Mouse (Mus musculus) thymus, postnatal 0 days (tissue): ENCODE measurements around the gene L3mbtl4. TPM values are rescaled to one million over a fixed set of nuclear protein-coding genes. Genes with fewer than 3 reads are reported as not detected.

Source experiments
- DNase-seq: peaks from one replicate; pipeline ENCODE4 v3.0.0-alpha.2; 2015; ENCODE audit warnings: low spot score
- polyA plus RNA-seq: library from polyadenylated mRNA; unstranded; fragments of >200 nt; fragmentation: Nextera tagmentation; extraction: Ambion mirVana; gene quantifications from 2 replicates; pipeline ENCODE4 v1.2.1, GENCODE M21; 2015

L3mbtl4 gene
- polyA plus RNA-seq, 1 experiment from 2014 or later = not detected

- no peak for DNase-seq
Observed at GRCm38 (mm10) chr17:68631396-68631795, 357.8 kb downstream of the L3mbtl4 start.

GRCm38 (mm10) chr17:68640187-68640586 is 366.6 kb downstream of the L3mbtl4 start:
- DNase-seq = no peak

- DNase-seq = no peak
Observed at GRCm38 (mm10) chr17:68642521-68643088, 369.0 kb downstream of the L3mbtl4 start.

GRCm38 (mm10) chr17:68666528-68666927 is 392.9 kb downstream of the L3mbtl4 start:
- no peak for DNase-seq

- no peak for DNase-seq
Observed at GRCm38 (mm10) chr17:68672088-68672504, 398.5 kb downstream of the L3mbtl4 start.

- no peak for DNase-seq
Observed at GRCm38 (mm10) chr17:68710701-68711100, 437.1 kb downstream of the L3mbtl4 start.

GRCm38 (mm10) chr17:68711350-68711749 is 437.8 kb downstream of the L3mbtl4 start:
- DNase-seq = no peak

- no peak for DNase-seq
Observed at GRCm38 (mm10) chr17:68748296-68748695, 474.7 kb downstream of the L3mbtl4 start.

- DNase-seq = no peak
Observed at GRCm38 (mm10) chr17:68750513-68750912, 476.9 kb downstream of the L3mbtl4 start.

GRCm38 (mm10) chr17:68753112-68753511 is 479.5 kb downstream of the L3mbtl4 start:
- no peak for DNase-seq

- DNase-seq = no peak
Observed at GRCm38 (mm10) chr17:68754789-68755188, 481.2 kb downstream of the L3mbtl4 start.

GRCm38 (mm10) chr17:68758428-68758827 is 484.8 kb downstream of the L3mbtl4 start:
- DNase-seq = no peak

GRCm38 (mm10) chr17:68758936-68759335 is 485.3 kb downstream of the L3mbtl4 start:
- no peak for DNase-seq

- no peak for DNase-seq
Observed at GRCm38 (mm10) chr17:68759978-68760377, 486.4 kb downstream of the L3mbtl4 start.

GRCm38 (mm10) chr17:68764329-68764880 is 490.8 kb downstream of the L3mbtl4 start:
- no peak for DNase-seq

- DNase-seq = no peak
Observed at GRCm38 (mm10) chr17:68769561-68769960, 496.0 kb downstream of the L3mbtl4 start.

GRCm38 (mm10) chr17:68771046-68771750 is 497.6 kb downstream of the L3mbtl4 start:
- no peak for DNase-seq

- DNase-seq = no peak
Observed at GRCm38 (mm10) chr17:68793741-68794140, 520.1 kb downstream of the L3mbtl4 start.

- DNase-seq = no peak
Observed at GRCm38 (mm10) chr17:68826323-68826722, 552.7 kb downstream of the L3mbtl4 start, which contains the start of gene Tmem200c. TSS of gene Tmem200c (plus strand) at chr17:68826623.
